Mouse (Mus musculus): Measurements from ENCODE around the gene Sumf2. TPM values are rescaled to one million over a fixed set of nuclear protein-coding genes. Genes with fewer than 3 reads are reported as not detected.

The Sumf2 gene
- polyA plus RNA-seq, 1 experiment from 2014 or later = 45.6 TPM

Other genes with a start within 250 kb of the Sumf2 start
- gene Zfp11, start 176.9 kb upstream of the Sumf2 start, polyA plus RNA-seq (2014; fragmentation: Nextera tagmentation; extraction: Ambion mirVana) = 3.8 and 4.2 TPM in 2 replicates
- gene Sept14, start 138.5 kb upstream of the Sumf2 start, polyA plus RNA-seq (2014; fragmentation: Nextera tagmentation; extraction: Ambion mirVana) = not detected in 2 replicates
- 196 and 210 TPM in 2 replicates for gene Mrps17, start 131.5 kb upstream of the Sumf2 start, polyA plus RNA-seq (2014; fragmentation: Nextera tagmentation; extraction: Ambion mirVana)
- gene Nipsnap2, start 121.9 kb upstream of the Sumf2 start, polyA plus RNA-seq (2014; fragmentation: Nextera tagmentation; extraction: Ambion mirVana) = 112 and 116 TPM in 2 replicates
- 33.1 and 33.5 TPM in 2 replicates for gene Psph, start 59.5 kb upstream of the Sumf2 start, polyA plus RNA-seq (2014; fragmentation: Nextera tagmentation; extraction: Ambion mirVana)
- 850 and 911 TPM in 2 replicates for gene Chchd2, start 40.5 kb downstream of the Sumf2 start, polyA plus RNA-seq (2014; fragmentation: Nextera tagmentation; extraction: Ambion mirVana)
- gene Zbed5, start 48.7 kb downstream of the Sumf2 start, polyA plus RNA-seq (2014; fragmentation: Nextera tagmentation; extraction: Ambion mirVana) = 5.6 and 9.3 TPM in 2 replicates
- gene Phkg1, start 51.6 kb downstream of the Sumf2 start, polyA plus RNA-seq (2014; fragmentation: Nextera tagmentation; extraction: Ambion mirVana) = 0.50 and 0.54 TPM in 2 replicates
- gene Nupr1l, start 61.6 kb downstream of the Sumf2 start, polyA plus RNA-seq (2014; fragmentation: Nextera tagmentation; extraction: Ambion mirVana) = 3.4 and 3.6 TPM in 2 replicates
- gene Vkorc1l1, start 95.0 kb downstream of the Sumf2 start, polyA plus RNA-seq (2014; fragmentation: Nextera tagmentation; extraction: Ambion mirVana) = 24.8 and 25.4 TPM in 2 replicates
- gene Gusb, start 156.1 kb downstream of the Sumf2 start, polyA plus RNA-seq (2014; fragmentation: Nextera tagmentation; extraction: Ambion mirVana) = 57.8 and 60.0 TPM in 2 replicates
- 32.1 and 35.7 TPM in 2 replicates for gene Asl, start 182.3 kb downstream of the Sumf2 start, polyA plus RNA-seq (2014; fragmentation: Nextera tagmentation; extraction: Ambion mirVana)
- gene Crcp, start 182.3 kb downstream of the Sumf2 start, polyA plus RNA-seq (2014; fragmentation: Nextera tagmentation; extraction: Ambion mirVana) = 24.9 and 25.6 TPM in 2 replicates
- gene Tpst1, start 226.3 kb downstream of the Sumf2 start, polyA plus RNA-seq (2014; fragmentation: Nextera tagmentation; extraction: Ambion mirVana) = 94.0 and 102 TPM in 2 replicates

All from embryonic facial prominence, embryonic 14.5 days (tissue).